Mouse (Mus musculus) T-helper 1 cell (primary cell): Measurements from ENCODE around the gene Gm11084.

Experiments
- in situ Hi-C: fragments of 300-600 bp; cut with MboI, MseI; formaldehyde crosslinking; loops from one replicate; pipeline ENCODE4 v1.15.1; 2025; ENCODE audit warnings: high pct_unique_total_duplicates

The Gm11084 gene

GRCm38 (mm10) chr2:72986616-72987015 is at the start of gene Gm11084:
TSS of gene Gm11084 (minus strand) at chr2:72986716.
- in situ Hi-C loops, result loop anchor here (25.0 kb wide), 1 partner anchor 901 kb away; the partner anchor contains the start of gene Atf2

- in situ Hi-C loops, result no loop called here
Observed at GRCm38 (mm10) chr2:73031061-73032055, 44.8 kb upstream of the Gm11084 start.

- in situ Hi-C loops, result no loop called here
Observed at GRCm38 (mm10) chr2:73029846-73030245, 43.3 kb upstream of the Gm11084 start.

DNA sequence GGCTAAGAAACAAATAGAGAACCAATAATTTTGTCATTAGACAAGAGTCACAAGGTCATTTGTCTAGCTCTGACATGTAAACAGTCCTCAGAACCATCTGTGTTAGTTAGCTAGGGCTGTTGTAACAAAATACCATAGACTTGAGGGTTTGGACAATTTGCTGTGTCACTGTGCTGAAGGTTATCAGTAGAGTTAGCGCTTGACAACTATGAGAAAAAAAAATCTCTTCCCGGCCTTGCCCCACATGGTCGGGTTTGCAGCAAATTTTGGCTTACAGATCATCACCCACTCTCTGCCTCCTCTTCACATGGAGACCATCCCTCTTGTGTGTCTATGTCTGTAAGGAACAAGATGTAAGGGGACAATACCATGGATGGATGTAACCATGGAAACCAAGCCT is 41.5 kb upstream of the Gm11084 start:
- in situ Hi-C loops, result no loop called here

DNA sequence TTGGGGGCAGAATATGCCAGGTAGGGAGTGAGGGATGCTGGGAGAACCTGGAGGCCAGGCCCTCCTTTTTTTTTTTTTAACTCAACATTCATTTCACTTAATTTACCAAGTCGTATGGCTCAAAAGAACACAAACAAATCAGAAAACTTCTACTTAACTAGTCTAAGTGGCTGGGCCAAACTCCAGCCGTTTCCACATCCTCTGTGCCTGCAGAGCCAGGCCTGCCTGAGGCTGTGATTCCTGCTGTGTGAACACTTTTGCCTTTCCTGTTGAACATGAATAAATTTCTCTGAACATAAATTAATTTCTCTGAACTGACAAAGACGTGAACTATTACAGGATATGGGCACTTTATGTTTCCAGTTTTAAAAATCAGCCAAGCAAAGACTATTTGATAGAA is 40.6 kb upstream of the Gm11084 start:
- in situ Hi-C loops, result no loop called here

- in situ Hi-C loops, result no loop called here
Observed at GRCm38 (mm10) chr2:73023803-73024202, 37.3 kb upstream of the Gm11084 start.

DNA sequence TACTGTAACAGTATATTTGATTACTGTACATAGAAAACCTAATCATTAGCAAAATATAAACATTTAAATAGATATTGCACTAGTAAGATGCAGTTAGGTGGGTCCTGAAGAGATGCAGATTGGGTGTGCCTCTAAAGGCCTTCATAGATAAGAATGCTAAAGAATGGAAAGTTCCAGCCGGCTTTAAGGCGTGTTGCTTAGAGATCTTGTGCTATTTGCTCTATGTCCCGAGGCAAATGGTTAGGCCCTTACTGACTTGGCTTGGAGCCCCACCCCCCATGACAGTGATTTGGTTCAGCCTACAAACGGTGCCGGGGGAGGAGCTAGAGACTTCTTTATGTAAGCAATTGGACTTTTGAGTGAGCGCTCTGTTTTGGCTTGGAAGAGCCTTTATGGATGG is 34.5 kb upstream of the Gm11084 start:
- in situ Hi-C loops, result no loop called here

DNA sequence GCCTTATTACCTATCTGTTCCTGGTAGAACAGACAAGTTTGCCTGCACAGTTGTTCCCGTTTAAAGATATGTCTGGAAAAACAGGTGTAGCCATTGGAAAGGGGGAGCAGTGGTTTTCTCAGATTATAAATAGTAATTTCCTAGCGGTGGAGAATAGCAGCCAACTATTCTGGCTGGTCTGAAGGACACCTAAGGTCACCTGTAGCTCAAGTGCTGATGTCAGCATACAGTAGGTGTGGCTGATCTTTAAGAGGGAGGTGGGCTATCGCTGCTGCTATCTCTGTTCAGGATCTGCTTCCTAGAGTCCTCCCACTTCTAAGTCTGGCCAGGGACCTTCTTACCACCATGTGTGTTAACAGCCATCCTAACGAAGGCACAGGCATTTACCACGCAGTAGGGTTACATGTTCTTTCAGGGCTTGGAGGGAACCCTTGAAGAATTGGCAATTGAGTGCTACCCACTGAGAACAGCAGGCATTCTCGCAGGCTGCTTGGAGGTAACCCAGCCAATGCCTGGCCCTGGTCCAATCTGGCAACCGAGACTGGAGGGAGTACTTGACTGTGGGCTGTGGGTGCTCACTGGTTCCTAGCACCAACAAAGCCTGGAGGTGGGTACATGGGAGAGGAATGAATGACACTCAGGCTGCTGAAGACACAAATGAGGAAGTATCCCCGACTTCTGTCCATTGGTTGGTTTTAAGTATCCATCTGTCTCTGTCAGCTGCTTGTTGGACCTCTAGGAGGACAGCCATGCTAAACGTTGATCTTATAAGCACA is 33.0 kb upstream of the Gm11084 start:
- in situ Hi-C loops, result loop anchor here (10.0 kb wide), 1 partner anchor 745 kb away; no protein-coding TSS in a partner anchor

GRCm38 (mm10) chr2:73014063-73014462 is 27.5 kb upstream of the Gm11084 start:
- in situ Hi-C loops, result loop anchor here (10.0 kb wide), 1 partner anchor 751 kb away; no protein-coding TSS in a partner anchor

DNA sequence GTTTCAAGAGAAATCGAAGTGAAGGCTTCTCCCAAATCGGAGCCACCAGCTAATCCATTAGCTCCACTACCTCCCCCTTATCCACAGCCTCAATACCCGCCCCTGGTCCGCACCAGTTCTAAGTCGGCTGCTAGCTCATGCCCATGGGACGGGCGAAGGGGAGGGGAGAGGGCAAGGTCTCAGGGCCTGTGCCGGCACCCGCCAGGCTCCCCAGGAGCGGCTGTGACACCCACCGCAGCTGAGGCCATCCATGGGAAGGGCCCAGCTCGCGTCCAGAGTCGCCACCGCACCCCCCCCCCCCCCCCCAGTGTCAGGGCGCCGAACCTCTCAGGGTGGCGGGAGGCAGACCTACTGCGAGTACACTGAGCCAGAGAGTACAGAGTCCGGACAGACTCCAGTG is 26.1 kb upstream of the Gm11084 start:
- in situ Hi-C loops, result loop anchor here (10.0 kb wide), 1 partner anchor 752 kb away; no protein-coding TSS in a partner anchor

GRCm38 (mm10) chr2:73007472-73007871 is 21.0 kb upstream of the Gm11084 start:
- in situ Hi-C loops, result no loop called here

- in situ Hi-C loops, result no loop called here
Observed at GRCm38 (mm10) chr2:73005611-73006515, 19.3 kb upstream of the Gm11084 start.

DNA sequence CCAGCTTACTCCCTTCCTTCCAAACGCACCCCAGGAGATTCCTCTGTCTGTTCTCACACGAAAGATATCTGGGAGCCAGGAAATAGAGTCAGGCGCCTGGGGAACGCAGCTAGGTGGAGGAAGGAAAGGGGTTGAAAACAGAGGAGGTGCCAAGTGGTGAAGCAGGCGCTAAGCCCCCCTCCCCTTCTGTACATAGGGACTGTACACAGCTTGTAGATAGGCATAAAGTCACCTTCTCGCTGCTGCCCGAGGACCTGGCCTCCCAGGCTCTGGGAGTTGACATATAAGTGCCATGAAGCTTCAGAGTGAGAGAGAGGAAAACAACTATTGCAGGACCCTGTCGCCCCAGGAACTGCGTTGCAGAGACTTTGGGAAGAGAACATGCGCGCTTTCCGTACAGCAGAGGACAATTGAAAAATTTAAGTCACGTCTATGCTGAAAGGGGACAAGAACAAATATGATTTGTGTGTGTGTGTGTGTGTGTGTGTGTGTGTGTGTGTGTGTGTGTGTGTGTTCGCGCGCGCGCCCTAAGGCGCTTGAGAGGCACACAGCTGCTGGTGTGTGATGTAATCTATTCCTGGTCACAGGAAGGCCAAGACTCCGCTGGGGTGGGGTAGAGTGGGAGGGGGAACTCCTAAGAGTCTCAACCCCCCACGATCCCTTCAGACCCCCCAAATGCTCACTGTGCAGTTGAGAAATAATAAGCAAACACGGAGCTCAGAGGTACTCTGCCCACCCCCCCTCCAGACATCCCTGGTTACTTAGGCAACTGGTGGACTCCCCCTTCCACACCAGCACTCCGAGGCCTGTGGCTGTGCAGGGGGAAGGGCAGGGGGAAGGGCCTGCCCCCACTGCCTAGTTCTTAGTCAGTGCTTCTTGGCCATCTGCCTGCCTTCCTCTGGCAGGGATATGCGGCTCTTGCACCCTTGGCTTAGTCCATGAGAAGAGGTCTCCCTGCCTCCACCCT is 17.5 kb upstream of the Gm11084 start:
- in situ Hi-C loops, result no loop called here

DNA sequence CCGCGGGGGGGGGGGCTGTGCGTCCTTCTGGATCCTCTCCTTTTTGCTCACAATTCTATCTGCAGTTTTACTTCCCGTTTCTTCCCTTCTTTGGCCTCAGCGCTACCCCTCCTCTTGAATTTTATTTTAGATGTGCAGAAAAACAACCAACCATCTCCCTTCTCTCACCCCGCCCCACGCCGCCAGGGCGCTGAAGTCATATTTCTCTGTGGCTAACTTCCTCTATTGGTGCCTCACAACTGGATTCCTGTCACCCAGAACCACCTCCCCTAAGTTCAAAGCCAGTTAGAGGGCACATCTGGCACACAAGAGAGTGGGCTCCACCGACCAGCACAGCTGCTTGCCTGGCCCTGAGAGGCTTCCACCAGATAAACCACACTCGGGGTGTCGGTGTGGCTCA is 16.5 kb upstream of the Gm11084 start:
- in situ Hi-C loops, result no loop called here

DNA sequence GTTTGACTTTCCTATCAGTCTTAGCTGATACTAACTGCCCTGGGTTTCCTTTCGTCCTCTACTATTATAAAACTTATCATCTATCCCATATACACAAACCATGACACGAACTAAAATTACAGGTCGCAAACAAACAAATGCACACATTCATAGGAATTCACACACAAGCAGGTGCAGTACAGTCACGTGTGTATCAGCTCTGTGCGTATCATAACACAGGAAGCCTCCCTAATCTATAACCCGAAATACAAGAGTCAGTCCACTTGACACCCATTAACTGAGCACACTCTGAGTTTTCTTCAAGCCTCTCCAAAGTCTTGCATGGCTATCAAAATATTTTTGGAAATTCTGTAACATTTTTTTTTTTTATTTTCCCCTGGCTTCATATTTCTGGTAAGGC is 15.9 kb upstream of the Gm11084 start:
- in situ Hi-C loops, result no loop called here

DNA sequence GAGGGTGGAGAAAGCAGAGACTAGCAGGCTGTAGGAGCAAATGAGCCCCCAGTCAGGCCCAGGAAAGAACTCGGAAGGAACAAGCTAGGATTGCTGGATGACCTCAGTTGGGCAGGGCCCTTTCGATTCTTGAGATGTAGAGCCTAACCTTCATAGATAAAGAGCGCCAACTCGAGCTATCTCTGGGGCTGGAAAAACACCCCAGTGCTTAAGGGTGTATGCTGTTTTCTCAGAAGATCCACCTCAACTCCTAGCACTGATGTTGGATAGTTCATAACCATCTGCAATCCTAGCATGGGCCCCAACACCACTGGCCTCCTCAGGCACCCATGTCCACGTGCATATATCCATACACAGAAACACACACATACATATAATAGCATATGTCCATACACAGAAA is 15.5 kb upstream of the Gm11084 start:
- in situ Hi-C loops, result no loop called here

DNA sequence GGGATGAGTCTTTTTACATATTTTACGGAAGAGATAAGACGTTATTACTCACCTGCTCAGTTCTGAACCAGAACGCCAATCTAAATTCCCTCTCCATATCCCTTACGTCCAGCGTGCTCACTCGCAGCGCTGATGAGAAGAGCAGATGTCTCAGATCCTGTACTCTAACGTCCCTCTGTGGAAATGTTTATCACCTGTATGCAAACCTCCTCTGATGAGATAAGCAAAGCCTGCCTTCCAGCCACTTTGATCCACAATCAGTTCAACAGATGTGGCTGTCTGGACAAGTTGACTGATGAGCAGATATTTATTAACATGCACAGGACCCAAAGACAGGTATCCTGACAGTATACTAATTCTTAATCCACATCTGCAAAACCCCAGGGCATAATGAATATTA is 13.7 kb upstream of the Gm11084 start:
- in situ Hi-C loops, result no loop called here

DNA sequence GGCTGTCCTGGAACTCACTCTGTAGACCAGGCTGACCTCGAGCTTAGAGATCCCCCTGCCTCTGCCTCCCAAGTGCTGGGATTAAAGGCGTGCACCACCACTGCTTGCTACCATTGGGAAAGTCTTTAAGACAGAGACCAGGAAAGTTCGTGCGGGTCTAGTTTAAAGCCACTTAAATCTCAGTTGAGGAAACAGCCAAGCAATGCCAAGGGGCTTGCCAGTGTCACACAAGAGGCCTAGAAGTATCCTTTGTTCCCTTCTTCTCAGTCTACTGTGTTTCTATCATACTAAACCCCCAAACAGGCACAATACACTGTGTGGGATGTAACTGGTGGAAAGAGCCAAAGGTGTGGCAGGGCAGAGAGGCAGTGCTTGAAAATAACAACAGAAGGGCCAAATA is 11.1 kb upstream of the Gm11084 start:
- in situ Hi-C loops, result loop anchor here (25.0 kb wide), 1 partner anchor 890 kb away; the partner anchor contains the start of gene Atf2

GRCm38 (mm10) chr2:72996808-72997378 is 10.4 kb upstream of the Gm11084 start:
- in situ Hi-C loops, result loop anchor here (25.0 kb wide), 1 partner anchor 890 kb away; the partner anchor contains the start of gene Atf2
